Mouse (Mus musculus) forebrain, embryonic 13.5 days (tissue): Measurements from ENCODE around the gene Rarres2. TPM values are rescaled to one million over a fixed set of nuclear protein-coding genes. Genes with fewer than 3 reads are reported as not detected.
"Not testable (repeated sequence)": the region's sequence is repeated elsewhere in the genome, so short reads cannot be mapped to it uniquely, and the experiment has no call there.

Experiments
- ATAC-seq: fragments of 200-750 bp; cut with Nextera tagmentation; 2 replicates; pipeline ENCODE4 v1.8.0; 2017
- H3K27ac ChIP-seq: fragments of 300-500 bp; sonication (generic); 2 replicates; pipeline ENCODE4 v1.5.1; 2015; ENCODE audit warnings: inconsistent platforms, mild to moderate bottlenecking, moderate library complexity
- H3K27me3 ChIP-seq: fragments of 300-500 bp; sonication (generic); 2 replicates; pipeline ENCODE4 v1.6.1; 2015; ENCODE audit warnings: mild to moderate bottlenecking, inconsistent platforms
- H3K36me3 ChIP-seq: fragments of 300-500 bp; sonication (generic); 2 replicates; pipeline ENCODE4 v1.6.1; 2015; ENCODE audit warnings: mild to moderate bottlenecking, inconsistent platforms; ENCODE audit not compliant: poor library complexity, severe bottlenecking
- H3K4me1 ChIP-seq: fragments of 300-500 bp; sonication (generic); 2 replicates; pipeline ENCODE4 v1.6.1; 2015; ENCODE audit warnings: inconsistent platforms
- H3K4me2 ChIP-seq: fragments of 300-500 bp; sonication (generic); 2 replicates; pipeline ENCODE4 v1.6.1; 2015; ENCODE audit warnings: inconsistent platforms, mild to moderate bottlenecking, moderate library complexity
- H3K4me3 ChIP-seq: fragments of 300-500 bp; sonication (generic); 2 replicates; pipeline ENCODE4 v1.5.1; 2015; ENCODE audit warnings: mild to moderate bottlenecking, inconsistent platforms
- H3K9ac ChIP-seq: fragments of 300-500 bp; sonication (generic); 2 replicates; pipeline ENCODE4 v1.6.1; 2015; ENCODE audit warnings: mild to moderate bottlenecking, inconsistent platforms
- H3K9me3 ChIP-seq: fragments of 300-500 bp; sonication (generic); replicated peaks from 2 replicates; pipeline ENCODE4 v1.6.1; 2016; ENCODE audit warnings: inconsistent platforms
- WGBS: fragments of 180-500 bp; shearing (Covaris S2); methylation state at CpG from one replicate; pipeline ENCODE4 v1.1.7; 2015; 5-methylcytosine and 5-hydroxymethylcytosine counted together
- polyA plus RNA-seq: library from polyadenylated mRNA; unstranded; fragments of >200 nt; fragmentation: Nextera tagmentation; extraction: Ambion mirVana; gene quantifications from 2 replicates; pipeline ENCODE4 v1.2.1, GENCODE M21; 2015

Gene Rarres2
- polyA plus RNA-seq, 1 experiment from 2014 or later: 2.5 TPM

- H3K27ac ChIP-seq: peak within 1 kb of the TSS; percentile 78
- peak within 1 kb of the TSS; percentile 77 for H3K4me3 ChIP-seq
- no peaks in the 10 kb centered on the region for H3K27me3 ChIP-seq
- H3K4me1 ChIP-seq: peaks cover 27% of the 10 kb centered on the region
- ATAC-seq: peak; percentile 97
- peak within 1 kb of the TSS; percentile 93 for H3K9ac ChIP-seq
- no peaks in the 10 kb centered on the region for H3K9me3 ChIP-seq
- peaks cover 32% of the 10 kb centered on the region for H3K36me3 ChIP-seq
- peak within 1 kb of the TSS; percentile 96 for H3K4me2 ChIP-seq
- 3% methylated on average over 38 of the region's 38 CpGs for WGBS
Observed at GRCm38 (mm10) chr6:48537105-48537954, 35.3 kb downstream of the Rarres2 start, which contains the start of gene Atp6v0e2. Atp6v0e2 (plus strand) TSS chr6:48537615.

- Histone ChIP-seq H3K4me3 (no peak overlapping the region), H3K4me1 (peaks cover 27% of the 10 kb centered on the region), H3K36me3 (peaks cover 26% of the 10 kb centered on the region), H3K9me3 (no peaks in the 10 kb centered on the region), H3K27me3 (no peaks in the 10 kb centered on the region), H3K4me2 (0 out of 2 replicates have a peak overlapping the region, but pooled peaks have one; percentile 96), H3K9ac (no peak overlapping the region; the same call in 1 of the 2 replicates), H3K27ac (no peak overlapping the region)
- whole genome bisulfite sequencing: 64% methylated on average over 4 of the region's 4 CpGs
- ATAC-seq: no peak
Observed at GRCm38 (mm10) chr6:48536091-48536490, 36.5 kb downstream of the Rarres2 start.

- Histone ChIP-seq H3K9me3 (no peaks in the 10 kb centered on the region), H3K36me3 (peaks cover 14% of the 10 kb centered on the region; the same call in 1 of the 2 replicates), H3K4me2 (no peak overlapping the region), H3K4me1 (peaks cover 27% of the 10 kb centered on the region), H3K27ac (no peak overlapping the region), H3K9ac (no peak overlapping the region), H3K27me3 (no peaks in the 10 kb centered on the region), H3K4me3 (no peak overlapping the region)
- 87% methylated on average over 8 of the region's 8 CpGs for WGBS
- no peak for ATAC-seq
Observed at GRCm38 (mm10) chr6:48534913-48535312, 37.7 kb downstream of the Rarres2 start.

GRCm38 (mm10) chr6:48533475-48533874 lies 39.1 kb downstream of the Rarres2 start:
- no peak for ATAC-seq
- Histone ChIP-seq H3K27me3 (no peaks in the 10 kb centered on the region), H3K9me3 (no peaks in the 10 kb centered on the region), H3K27ac (no peak overlapping the region), H3K4me3 (no peak overlapping the region), H3K4me2 (no peak overlapping the region), H3K4me1 (peaks cover 18% of the 10 kb centered on the region), H3K36me3 (peaks cover 18% of the 10 kb centered on the region), H3K9ac (no peak overlapping the region)
- 78% methylated on average over 2 of the region's 2 CpGs for WGBS

GRCm38 (mm10) chr6:48530862-48531261 lies 41.7 kb downstream of the Rarres2 start:
- Histone ChIP-seq H3K4me3 (no peak overlapping the region), H3K27ac (no peak overlapping the region), H3K9ac (no peak overlapping the region), H3K4me2 (no peak overlapping the region), H3K4me1 (no peaks in the 10 kb centered on the region), H3K36me3 (peaks cover 18% of the 10 kb centered on the region), H3K27me3 (no peaks in the 10 kb centered on the region), H3K9me3 (no peaks in the 10 kb centered on the region)
- 81% methylated on average over 2 of the region's 2 CpGs for WGBS
- no peak for ATAC-seq

- Histone ChIP-seq H3K4me2 (no peak overlapping the region), H3K27me3 (no peaks in the 10 kb centered on the region), H3K4me3 (no peak overlapping the region), H3K9me3 (no peaks in the 10 kb centered on the region), H3K27ac (no peak overlapping the region), H3K4me1 (no peaks in the 10 kb centered on the region), H3K36me3 (peaks cover 23% of the 10 kb centered on the region), H3K9ac (no peak overlapping the region)
- WGBS: 87% methylated on average over 16 of the region's 16 CpGs
- ATAC-seq: no peak
Observed at GRCm38 (mm10) chr6:48529871-48530440, 42.6 kb downstream of the Rarres2 start.

- Histone ChIP-seq H3K4me1 (no peaks in the 10 kb centered on the region), H3K4me3 (no peak overlapping the region), H3K27ac (no peak overlapping the region), H3K36me3 (peaks cover 23% of the 10 kb centered on the region), H3K9me3 (no peaks in the 10 kb centered on the region), H3K9ac (no peak overlapping the region), H3K4me2 (no peak overlapping the region), H3K27me3 (no peaks in the 10 kb centered on the region)
- WGBS: 80% methylated on average over 14 of the region's 14 CpGs
- ATAC-seq: no peak
Observed at GRCm38 (mm10) chr6:48529261-48529660, 43.3 kb downstream of the Rarres2 start.

- 75% methylated on average over 9 of the region's 9 CpGs for WGBS
- H3K27ac ChIP-seq: no peak overlapping the region
- no peaks in the 10 kb centered on the region for H3K27me3 ChIP-seq
Observed at GRCm38 (mm10) chr6:48527901-48528300, 44.7 kb downstream of the Rarres2 start.

GRCm38 (mm10) chr6:48524882-48525281 lies 47.7 kb downstream of the Rarres2 start:
- H3K9ac ChIP-seq, H3K4me1 ChIP-seq, H3K4me2 ChIP-seq, H3K27me3 ChIP-seq, H3K27ac ChIP-seq, H3K9me3 ChIP-seq, H3K4me3 ChIP-seq, ATAC-seq: not testable (repeated sequence)
- 96% methylated on average over 12 of the region's 16 CpGs for WGBS
- peaks cover 11% of the 10 kb centered on the region; the same call in 1 of the 2 replicates for H3K36me3 ChIP-seq

More at GRCm38 (mm10) chr6:48527901-48528300, 44.7 kb downstream of the Rarres2 start:
- no peaks in the 10 kb centered on the region for H3K9me3 ChIP-seq
- peaks cover 23% of the 10 kb centered on the region for H3K36me3 ChIP-seq
- H3K9ac ChIP-seq: no peak overlapping the region
- H3K4me2 ChIP-seq: no peak overlapping the region
- no peaks in the 10 kb centered on the region for H3K4me1 ChIP-seq
- H3K4me3 ChIP-seq: no peak overlapping the region
- ATAC-seq: no peak

Other genes with a start within 250 kb of the Rarres2 start
- 21.1 and 25.4 TPM in 2 replicates for gene Krba1, start 177.2 kb downstream of the Rarres2 start, polyA plus RNA-seq
- gene Zfp467, start 127.0 kb downstream of the Rarres2 start, polyA plus RNA-seq: 23.9 and 25.6 TPM in 2 replicates
- gene Sspo, start 124.6 kb downstream of the Rarres2 start, polyA plus RNA-seq: 0.24 and 0.25 TPM in 2 replicates
- 122 and 137 TPM in 2 replicates for gene Atp6v0e2, start 35.2 kb downstream of the Rarres2 start, polyA plus RNA-seq
- gene Lrrc61, start 18.0 kb downstream of the Rarres2 start, polyA plus RNA-seq: 12.5 and 13.4 TPM in 2 replicates
- gene Gm45021, start 16.8 kb upstream of the Rarres2 start, polyA plus RNA-seq: not detected in 2 replicates
- gene Repin1, start 21.1 kb upstream of the Rarres2 start, polyA plus RNA-seq: 35.8 and 38.8 TPM in 2 replicates
- 1.7 TPM in 1 of 2 replicates, not detected in the other for gene Gm44965, start 21.2 kb upstream of the Rarres2 start, polyA plus RNA-seq
- gene Zfp775, start 29.3 kb upstream of the Rarres2 start, polyA plus RNA-seq: 13.4 and 13.8 TPM in 2 replicates
- gene AI854703, start 54.0 kb upstream of the Rarres2 start, polyA plus RNA-seq: 3.1 and 5.4 TPM in 2 replicates
- gene Gimap8, start 74.4 kb upstream of the Rarres2 start, polyA plus RNA-seq: 0.19 and 0.28 TPM in 2 replicates
- 1.7 and 2.7 TPM in 2 replicates for gene Gimap9, start 103.3 kb upstream of the Rarres2 start, polyA plus RNA-seq
- gene Gimap4, start 111.8 kb upstream of the Rarres2 start, polyA plus RNA-seq: 1.9 and 2.2 TPM in 2 replicates
- gene Gimap6, start 135.4 kb upstream of the Rarres2 start, polyA plus RNA-seq: 4.8 and 5.1 TPM in 2 replicates
- 0.70 and 0.71 TPM in 2 replicates for gene Gm28053, start 145.8 kb upstream of the Rarres2 start, polyA plus RNA-seq
- gene Gimap7, start 145.8 kb upstream of the Rarres2 start, polyA plus RNA-seq: not detected in 2 replicates
- gene Gimap1, start 166.3 kb upstream of the Rarres2 start, polyA plus RNA-seq: 3.4 and 4.1 TPM in 2 replicates
- 0.91 and 1.1 TPM in 2 replicates for gene Gimap5, start 173.4 kb upstream of the Rarres2 start, polyA plus RNA-seq
- not detected in 2 replicates for gene Gimap3, start 198.1 kb upstream of the Rarres2 start, polyA plus RNA-seq